Mouse (Mus musculus) forebrain, embryonic 16.5 days (tissue): ENCODE measurements around the gene Slc25a48. TPM values are rescaled to one million over a fixed set of nuclear protein-coding genes. Genes with fewer than 3 reads are reported as not detected.

ENCODE experiments used
- ATAC-seq: fragments of 200-750 bp; cut with Nextera tagmentation; 2 replicates; pipeline ENCODE4 v1.8.0; 2017; ENCODE audit warnings: mild to moderate bottlenecking, moderate library complexity
- H3K27ac ChIP-seq: fragments of 300-500 bp; sonication (generic); 2 replicates; pipeline ENCODE4 v1.5.1; 2014; ENCODE audit warnings: low read length, control low read depth
- H3K27me3 ChIP-seq: fragments of 300-500 bp; sonication (generic); replicated peaks from 2 replicates; pipeline ENCODE4 v1.6.1; 2014; ENCODE audit warnings: low read length; ENCODE audit not compliant: control insufficient read depth, insufficient read depth
- H3K36me3 ChIP-seq: fragments of 300-500 bp; sonication (generic); 2 replicates; pipeline ENCODE4 v1.6.1; 2014; ENCODE audit not compliant: control insufficient read depth, insufficient read depth
- H3K4me1 ChIP-seq: fragments of 300-500 bp; sonication (generic); replicated peaks from 2 replicates; pipeline ENCODE4 v1.6.1; 2014; ENCODE audit warnings: low read length; ENCODE audit not compliant: control insufficient read depth, insufficient read depth
- H3K4me2 ChIP-seq: fragments of 300-500 bp; sonication (generic); 2 replicates; pipeline ENCODE4 v1.6.1; 2014; ENCODE audit warnings: mild to moderate bottlenecking, low read length, control low read depth
- H3K4me3 ChIP-seq: fragments of 300-500 bp; sonication (generic); replicated peaks from 2 replicates; pipeline ENCODE4 v1.5.1; 2014; ENCODE audit warnings: mild to moderate bottlenecking, low read length, control low read depth
- H3K9ac ChIP-seq: fragments of 300-500 bp; sonication (generic); replicated peaks from 2 replicates; pipeline ENCODE4 v1.6.1; 2014; ENCODE audit warnings: low read depth, low read length, control low read depth
- H3K9me3 ChIP-seq: fragments of 300-500 bp; sonication (generic); 2 replicates; pipeline ENCODE4 v1.6.1; 2016; ENCODE audit warnings: low read length; ENCODE audit not compliant: control insufficient read depth
- WGBS: fragments of 180-500 bp; shearing (Covaris S2); extraction: QIAGEN DNeasy Blood & Tissue Kit; methylation state at CpG from one replicate; pipeline ENCODE4 v1.1.7; 2014; 5-methylcytosine and 5-hydroxymethylcytosine counted together
- polyA plus RNA-seq: library from polyadenylated mRNA; unstranded; fragments of >200 nt; fragmentation: Nextera tagmentation; extraction: Ambion mirVana; gene quantifications from 2 replicates; pipeline ENCODE4 v1.2.1, GENCODE M21; 2015

Gene Slc25a48
- polyA plus RNA-seq, 1 experiment from 2014 or later, result not detected

- Histone ChIP-seq H3K36me3 (no peaks in the 10 kb centered on the region), H3K9ac (no peak overlapping the region), H3K4me2 (no peak overlapping the region), H3K27ac (no peak overlapping the region), H3K9me3 (no peaks in the 10 kb centered on the region), H3K27me3 (peaks cover 18% of the 10 kb centered on the region), H3K4me3 (no peak overlapping the region), H3K4me1 (peaks cover 6% of the 10 kb centered on the region)
- WGBS, result 93% methylated on average over 3 of the region's 3 CpGs
- no peak for ATAC-seq
Measured at GRCm38 (mm10) chr13:56444112-56444511, 6.0 kb downstream of the Slc25a48 start.

- H3K9ac ChIP-seq, result no peak overlapping the region
- no peaks in the 10 kb centered on the region for H3K9me3 ChIP-seq
- H3K4me2 ChIP-seq, result no peak overlapping the region
- H3K4me1 ChIP-seq, result peaks cover 15% of the 10 kb centered on the region
- H3K27me3 ChIP-seq, result peaks cover 9% of the 10 kb centered on the region
- H3K27ac ChIP-seq, result no peak overlapping the region
- no peak for ATAC-seq
- no peaks in the 10 kb centered on the region for H3K36me3 ChIP-seq
- 89% methylated on average over 6 of the region's 6 CpGs for WGBS
- H3K4me3 ChIP-seq, result no peak overlapping the region
Measured at GRCm38 (mm10) chr13:56444996-56445395, 6.8 kb downstream of the Slc25a48 start.

GRCm38 (mm10) chr13:56449239-56450030 lies 11.3 kb downstream of the Slc25a48 start:
- H3K36me3 ChIP-seq, result no peaks in the 10 kb centered on the region
- peak; percentile 83 for ATAC-seq
- 0 out of 2 replicates have a peak overlapping the region, but pooled peaks have one; percentile 12 for H3K4me2 ChIP-seq
- no peak overlapping the region for H3K9ac ChIP-seq
- no peaks in the 10 kb centered on the region for H3K9me3 ChIP-seq
- no peak overlapping the region for H3K27ac ChIP-seq
- H3K4me1 ChIP-seq, result peaks cover 21% of the 10 kb centered on the region
- H3K4me3 ChIP-seq, result no peak overlapping the region
- 27% methylated on average over 10 of the region's 10 CpGs for WGBS
- no peaks in the 10 kb centered on the region for H3K27me3 ChIP-seq

DNA sequence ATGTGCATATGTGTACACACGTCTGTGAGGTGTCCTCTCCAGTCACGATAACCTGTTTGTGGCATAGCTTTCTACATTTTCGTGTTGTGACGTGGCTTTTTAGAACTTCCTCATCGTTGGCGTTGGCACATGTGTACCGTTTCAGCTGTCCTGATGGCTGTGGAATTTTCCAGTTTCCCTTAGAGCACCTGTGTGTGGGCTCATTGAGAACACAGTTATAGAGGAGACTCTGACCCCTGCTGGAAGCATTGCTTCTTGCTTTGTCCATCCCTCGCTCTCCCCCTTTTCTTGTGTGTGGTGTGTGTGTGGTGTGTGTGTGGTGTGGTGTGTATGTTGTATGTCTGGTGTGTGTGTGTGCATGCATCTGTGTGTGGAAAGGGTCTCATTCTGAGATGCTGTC lies 11.9 kb downstream of the Slc25a48 start:
- Histone ChIP-seq H3K36me3 (no peaks in the 10 kb centered on the region), H3K4me3 (no peak overlapping the region), H3K9me3 (no peaks in the 10 kb centered on the region), H3K4me2 (0 out of 2 replicates have a peak overlapping the region, but pooled peaks have one; percentile 12), H3K9ac (no peak overlapping the region), H3K4me1 (peaks cover 21% of the 10 kb centered on the region), H3K27me3 (no peaks in the 10 kb centered on the region), H3K27ac (no peak overlapping the region)
- 63% methylated on average over 8 of the region's 8 CpGs for WGBS
- ATAC-seq, result peak; percentile 8; the same call in 1 of the 2 replicates

- H3K4me3 ChIP-seq, result no peak overlapping the region
- no peak overlapping the region for H3K27ac ChIP-seq
- H3K4me2 ChIP-seq, result no peak overlapping the region
- no peak for ATAC-seq
- no peaks in the 10 kb centered on the region for H3K9me3 ChIP-seq
- H3K36me3 ChIP-seq, result no peaks in the 10 kb centered on the region
- no peaks in the 10 kb centered on the region for H3K4me1 ChIP-seq
- 39% methylated on average over 9 of the region's 9 CpGs for WGBS
- no peak overlapping the region for H3K9ac ChIP-seq
- no peaks in the 10 kb centered on the region for H3K27me3 ChIP-seq
Measured at GRCm38 (mm10) chr13:56458001-56458400, 19.8 kb downstream of the Slc25a48 start.

- no peaks in the 10 kb centered on the region for H3K36me3 ChIP-seq
- H3K27me3 ChIP-seq, result no peaks in the 10 kb centered on the region
- H3K4me1 ChIP-seq, result no peaks in the 10 kb centered on the region
- H3K27ac ChIP-seq, result no peak overlapping the region
- no peak overlapping the region for H3K4me2 ChIP-seq
- H3K9ac ChIP-seq, result no peak overlapping the region
- ATAC-seq, result no peak
- WGBS, result 88% methylated on average over 4 of the region's 4 CpGs
- no peak overlapping the region for H3K4me3 ChIP-seq
- no peaks in the 10 kb centered on the region for H3K9me3 ChIP-seq
Measured at GRCm38 (mm10) chr13:56461460-56461859, 23.3 kb downstream of the Slc25a48 start.

DNA sequence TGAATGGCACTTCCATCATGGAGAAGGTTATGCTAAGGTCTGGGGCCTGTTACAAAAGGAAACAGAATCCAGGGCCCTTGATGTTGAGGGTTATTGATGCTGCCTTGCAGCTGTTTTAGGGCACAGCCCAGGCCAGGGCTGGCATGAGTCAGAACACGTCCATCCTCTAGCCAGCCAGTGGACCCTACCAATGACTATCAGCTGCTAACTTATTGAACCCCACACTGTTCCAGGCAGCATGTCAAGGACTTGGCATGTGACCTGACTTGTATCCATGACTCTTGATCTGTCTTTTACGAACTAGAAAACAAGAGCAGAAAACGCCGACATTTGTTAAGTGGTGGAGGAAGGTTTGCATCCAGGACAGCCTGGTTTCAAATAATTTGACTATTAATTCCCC lies 24.6 kb downstream of the Slc25a48 start:
- H3K4me2 ChIP-seq, result no peak overlapping the region
- no peaks in the 10 kb centered on the region for H3K4me1 ChIP-seq
- 85% methylated on average over 4 of the region's 4 CpGs for WGBS
- no peak overlapping the region for H3K27ac ChIP-seq
- no peaks in the 10 kb centered on the region for H3K36me3 ChIP-seq
- no peak overlapping the region for H3K9ac ChIP-seq
- H3K9me3 ChIP-seq, result no peaks in the 10 kb centered on the region
- ATAC-seq, result no peak
- H3K4me3 ChIP-seq, result no peak overlapping the region
- no peaks in the 10 kb centered on the region for H3K27me3 ChIP-seq

DNA sequence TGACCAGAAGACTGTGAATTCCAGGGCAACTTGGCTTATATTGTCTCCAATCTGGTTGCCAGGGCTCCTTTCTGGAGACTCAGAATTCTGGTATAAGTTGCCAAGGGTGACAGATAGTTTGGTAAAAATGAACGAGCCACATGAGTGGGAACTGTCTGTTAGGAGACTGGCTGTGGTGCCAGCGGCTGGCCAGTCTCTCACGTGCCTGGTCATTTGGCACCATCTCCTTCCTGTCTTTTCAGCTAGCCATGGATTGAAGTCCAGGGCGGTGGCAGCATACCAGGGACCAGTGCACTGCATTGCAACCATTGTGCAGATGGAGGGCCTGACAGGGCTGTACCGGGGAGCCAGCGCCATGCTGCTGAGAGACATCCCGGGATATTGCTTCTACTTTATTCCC lies 25.1 kb downstream of the Slc25a48 start:
- no peak overlapping the region for H3K9ac ChIP-seq
- H3K4me3 ChIP-seq, result no peak overlapping the region
- H3K4me1 ChIP-seq, result no peaks in the 10 kb centered on the region
- H3K27ac ChIP-seq, result no peak overlapping the region
- no peak for ATAC-seq
- 75% methylated on average over 7 of the region's 7 CpGs for WGBS
- no peaks in the 10 kb centered on the region for H3K9me3 ChIP-seq
- H3K36me3 ChIP-seq, result no peaks in the 10 kb centered on the region
- no peaks in the 10 kb centered on the region for H3K27me3 ChIP-seq
- H3K4me2 ChIP-seq, result no peak overlapping the region

GRCm38 (mm10) chr13:56463750-56464149 lies 25.6 kb downstream of the Slc25a48 start:
- Histone ChIP-seq H3K4me2 (no peak overlapping the region), H3K4me1 (no peaks in the 10 kb centered on the region), H3K27ac (no peak overlapping the region), H3K27me3 (no peaks in the 10 kb centered on the region), H3K4me3 (no peak overlapping the region), H3K9me3 (no peaks in the 10 kb centered on the region), H3K36me3 (no peaks in the 10 kb centered on the region), H3K9ac (no peak overlapping the region)
- no peak for ATAC-seq
- WGBS, result 82% methylated on average over 6 of the region's 6 CpGs
